Mouse (Mus musculus) thymus, adult 2 months (tissue): ENCODE results near the gene Gamt.

Experiments used
- CTCF ChIP-seq: fragments of 200-500 bp; IDR thresholded peaks from 2 replicates; pipeline ENCODE4 v1.5.1; 2012; ENCODE audit warnings: mild to moderate bottlenecking, control low read depth, low read length, moderate library complexity, borderline replicate concordance; ENCODE audit not compliant: control insufficient read depth, poor library complexity, insufficient read depth; ENCODE audit errors: extremely low read depth
- POLR2A ChIP-seq: fragments of 200-500 bp; IDR thresholded peaks from 2 replicates; pipeline ENCODE4 v1.6.1; 2012; ENCODE audit warnings: mild to moderate bottlenecking, low read length, control low read depth, moderate library complexity; ENCODE audit not compliant: control insufficient read depth, poor library complexity, insufficient read depth; ENCODE audit errors: extremely low read depth

DNA sequence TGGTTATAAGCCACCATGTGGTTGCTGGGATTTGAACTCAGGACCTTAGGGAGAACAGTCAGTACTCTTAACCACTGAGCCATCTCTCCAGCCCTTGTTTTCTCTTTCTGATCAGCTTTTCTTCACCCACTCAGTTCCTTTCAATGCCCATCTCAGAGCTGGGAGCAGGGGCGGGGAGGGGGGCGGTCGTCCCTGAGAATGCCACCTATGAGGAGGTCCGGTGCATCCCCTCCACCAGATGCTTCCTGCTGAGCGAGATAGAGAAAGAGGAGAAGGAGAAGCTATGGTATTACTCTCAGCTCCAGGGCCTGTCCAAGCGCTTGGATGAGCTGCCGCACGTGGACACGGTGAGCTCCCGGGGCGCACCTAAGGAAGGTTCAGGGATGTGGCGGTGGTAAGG is 43.6 kb upstream of the Gamt start:
- TF ChIP-seq POLR2A (no peak), CTCF (no peak)
